Mouse (Mus musculus): ENCODE measurements around the gene Mylk. TPM values are rescaled to one million over a fixed set of nuclear protein-coding genes. Genes with fewer than 3 reads are reported as not detected.

Gene Mylk
- polyA plus RNA-seq, 1 experiment from 2014 or later, result 4.2 TPM

DNA sequence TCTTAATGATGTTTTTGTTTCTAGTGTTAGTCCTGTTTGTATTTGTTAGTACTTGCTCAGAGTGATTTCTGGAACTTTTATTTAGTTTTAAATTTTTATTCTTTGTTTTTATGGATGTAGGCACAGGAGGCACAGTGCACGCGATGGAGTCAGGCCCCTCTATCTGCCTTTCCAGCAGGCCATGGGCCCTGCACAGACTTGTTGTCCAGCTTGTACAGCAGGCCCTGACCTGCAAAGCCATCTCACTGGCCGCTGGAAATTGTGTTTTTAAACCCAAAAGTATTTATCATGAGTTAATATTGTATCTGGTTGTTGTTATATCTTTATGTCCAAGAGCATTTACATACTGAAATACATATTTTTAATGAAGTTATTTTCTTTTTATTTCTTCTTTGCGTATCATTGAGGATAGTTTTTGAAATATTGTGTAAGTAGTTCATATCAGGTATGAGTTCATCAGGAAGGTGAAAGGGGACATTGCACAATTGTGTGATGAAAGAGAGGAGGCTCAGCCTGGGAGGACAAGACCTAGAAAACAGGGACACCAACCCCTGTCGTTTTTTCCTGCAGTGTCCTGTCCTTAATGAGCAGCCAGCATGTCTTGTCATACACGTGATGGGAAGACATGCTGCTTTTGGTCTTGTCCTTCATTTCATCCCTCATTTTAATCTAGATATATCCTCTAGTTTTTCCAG lies 301.2 kb downstream of the Mylk start:
- Histone ChIP-seq H3K4me2 (ENCODE audit: low read length) (no peak overlapping the region), H3K9me3 (replicated peaks; ENCODE audit: control insufficient read depth, low read length) (no peaks in the 10 kb centered on the region), H3K27me3 (replicated peaks; ENCODE audit: control insufficient read depth, insufficient read depth, low read length) (no peaks in the 10 kb centered on the region), H3K4me3 (ENCODE audit: low read depth, low read length) (no peak overlapping the region), H3K4me1 (ENCODE audit: control insufficient read depth, insufficient read depth, low read length) (no peaks in the 10 kb centered on the region), H3K27ac (ENCODE audit: low read depth, low read length) (no peak overlapping the region), H3K9ac (ENCODE audit: low read length) (no peak overlapping the region), H3K36me3 (ENCODE audit: control insufficient read depth, insufficient read depth, low read length) (peaks cover 9% of the 10 kb centered on the region; the same call in 1 of the 2 replicates)
- ATAC-seq, result no peak
- whole genome bisulfite sequencing, result 84% methylated on average over 6 of the region's 6 CpGs
- no peak for DNase-seq (ENCODE audit: low spot score)

DNA sequence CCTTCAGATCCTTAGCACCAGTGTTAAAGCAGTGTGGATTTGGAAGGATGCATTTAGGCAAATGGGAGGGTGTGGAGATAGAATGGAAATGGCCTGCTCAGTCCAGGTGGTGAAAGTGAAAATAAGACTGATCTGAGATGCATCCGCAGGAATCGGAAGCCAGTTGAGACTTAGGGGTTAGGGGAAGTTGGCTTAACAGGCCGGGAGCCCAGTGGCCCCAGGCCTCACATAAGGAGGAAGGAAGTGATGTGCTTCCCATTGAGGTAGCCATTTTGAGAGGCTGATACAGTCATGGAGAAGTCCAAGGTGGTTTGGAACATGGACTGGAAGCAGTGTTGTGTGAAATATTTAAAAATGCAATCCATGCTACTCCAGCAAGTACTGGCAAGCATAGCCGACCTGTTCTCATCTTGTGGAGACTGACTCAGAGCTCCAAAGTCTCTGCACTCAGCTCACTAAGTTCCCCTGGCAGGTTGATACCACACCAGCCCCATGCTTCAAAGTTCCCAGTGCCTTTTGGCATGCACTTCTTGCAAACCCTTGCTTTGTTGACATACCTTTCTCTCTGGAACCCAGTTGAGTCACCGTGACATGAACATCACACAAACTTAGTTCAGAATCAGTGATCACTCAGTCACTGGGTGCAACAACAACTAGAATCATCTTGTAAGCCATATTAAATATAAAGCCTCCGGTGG lies 302.4 kb downstream of the Mylk start:
- no peak overlapping the region for H3K4me2 ChIP-seq (ENCODE audit: low read length)
- H3K9me3 ChIP-seq (replicated peaks; ENCODE audit: control insufficient read depth, low read length), result no peaks in the 10 kb centered on the region
- WGBS, result 93% methylated on average over 6 of the region's 6 CpGs
- DNase-seq (ENCODE audit: low spot score) (no peak), ATAC-seq (no peak)
- H3K27me3 ChIP-seq (replicated peaks; ENCODE audit: control insufficient read depth, insufficient read depth, low read length), result no peaks in the 10 kb centered on the region
- H3K9ac ChIP-seq (ENCODE audit: low read length), result no peak overlapping the region
- peaks cover 7% of the 10 kb centered on the region; the same call in 1 of the 2 replicates for H3K36me3 ChIP-seq (ENCODE audit: control insufficient read depth, insufficient read depth, low read length)
- H3K27ac ChIP-seq (ENCODE audit: low read depth, low read length), result no peak overlapping the region
- H3K4me3 ChIP-seq (ENCODE audit: low read depth, low read length), result no peak overlapping the region
- H3K4me1 ChIP-seq (ENCODE audit: control insufficient read depth, insufficient read depth, low read length), result no peaks in the 10 kb centered on the region

DNA sequence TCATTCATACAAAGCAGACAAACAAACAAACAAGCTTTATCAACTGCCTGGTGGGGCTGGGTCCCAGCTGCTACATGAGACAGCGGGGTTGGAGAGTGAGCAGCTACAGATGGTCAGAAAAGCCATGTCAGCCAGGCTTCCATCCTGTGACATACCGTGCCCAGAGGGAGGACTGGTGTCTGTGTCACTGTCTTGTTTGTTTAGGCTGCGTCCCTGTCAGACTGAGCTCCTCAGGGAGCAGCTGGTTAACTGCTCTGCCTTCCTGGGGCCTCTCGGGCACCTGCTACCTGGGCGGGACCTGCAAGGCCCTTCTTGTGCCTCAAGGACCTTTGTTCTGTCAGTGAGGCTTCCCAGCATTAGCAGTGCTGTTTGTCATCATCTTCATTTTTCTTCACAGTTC lies 306.1 kb downstream of the Mylk start:
- H3K4me1 ChIP-seq (ENCODE audit: control insufficient read depth, insufficient read depth, low read length), result no peaks in the 10 kb centered on the region
- no peak overlapping the region for H3K4me3 ChIP-seq (ENCODE audit: low read depth, low read length)
- ATAC-seq, result no peak
- no peak overlapping the region for H3K9ac ChIP-seq (ENCODE audit: low read length)
- no peaks in the 10 kb centered on the region for H3K27me3 ChIP-seq (replicated peaks; ENCODE audit: control insufficient read depth, insufficient read depth, low read length)
- H3K4me2 ChIP-seq (ENCODE audit: low read length), result no peak overlapping the region
- WGBS, result 56% methylated on average over 5 of the region's 5 CpGs
- peaks cover 10% of the 10 kb centered on the region; the same call in 1 of the 2 replicates for H3K36me3 ChIP-seq (ENCODE audit: control insufficient read depth, insufficient read depth, low read length)
- H3K9me3 ChIP-seq (replicated peaks; ENCODE audit: control insufficient read depth, low read length), result no peaks in the 10 kb centered on the region
- no peak overlapping the region for H3K27ac ChIP-seq (ENCODE audit: low read depth, low read length)
- DNase-seq (ENCODE audit: low spot score), result peak; percentile 11

Other genes starting within 250 kb of the Mylk start
- gene Kalrn, start 171.7 kb upstream of the Mylk start, polyA plus RNA-seq (2014; fragmentation: Nextera tagmentation; extraction: Ambion mirVana), result 19.7 and 26.2 TPM in 2 replicates
- gene Ropn1, start 95.3 kb upstream of the Mylk start, polyA plus RNA-seq (2014; fragmentation: Nextera tagmentation; extraction: Ambion mirVana), result not detected in 2 replicates
- gene Ccdc14, start 54.6 kb upstream of the Mylk start, polyA plus RNA-seq (2014; fragmentation: Nextera tagmentation; extraction: Ambion mirVana), result 5.7 and 6.5 TPM in 2 replicates